Mouse (Mus musculus) CH12.LX (cell line): ENCODE results near the gene Usp47. TPM values are rescaled to one million over a fixed set of nuclear protein-coding genes. Genes with fewer than 3 reads are reported as not detected.

ENCODE experiments used
- DNase-seq: peaks from one replicate; pipeline ENCODE4 v3.0.0-alpha.2; 2013; ENCODE audit errors: extremely low read depth
- H3K27ac ChIP-seq: 2 replicates; pipeline ENCODE4 v1.5.1; 2012; ENCODE audit warnings: low read depth, mild to moderate bottlenecking, control low read depth, moderate library complexity; ENCODE audit not compliant: insufficient read depth
- H3K27me3 ChIP-seq: replicated peaks from 2 replicates; pipeline ENCODE3; 2012; ENCODE audit warnings: inconsistent platforms
- H3K36me3 ChIP-seq, 2 experiments: replicated peaks in 1 of 2; 2 replicates each; pipeline versions ENCODE3 to v1.6.1; 2012; ENCODE audit warnings: inconsistent platforms in 1 of 2, low read length in 1 of 2, mild to moderate bottlenecking in 1 of 2, mixed read lengths in 1 of 2, moderate library complexity in 1 of 2; ENCODE audit not compliant: control insufficient read depth in 1 of 2, insufficient read depth in 1 of 2
- H3K4me1 ChIP-seq, 2 experiments: 2 replicates each; pipeline ENCODE4 v1.6.1; 2012; ENCODE audit warnings: inconsistent platforms in 1 of 2, moderate library complexity in 1 of 2; ENCODE audit not compliant: insufficient read depth in 2 of 2, control insufficient read depth in 1 of 2
- H3K4me2 ChIP-seq: 2 replicates; pipeline ENCODE4 v1.6.1; 2012; ENCODE audit warnings: low read depth, mild to moderate bottlenecking, control low read depth; ENCODE audit not compliant: poor library complexity, insufficient read depth, severe bottlenecking
- H3K4me3 ChIP-seq, 3 experiments: fragments of 150-350 bp in 1 of 3; sonication (generic) in 1 of 3; replicated peaks in 1 of 3; 2 replicates each; pipeline versions ENCODE3 to v1.5.1; 2011 to 2012; ENCODE audit warnings: low read depth in 2 of 3, low read length in 2 of 3, mild to moderate bottlenecking in 2 of 3, moderate library complexity in 2 of 3, control low read depth in 1 of 3, improper control_type of control experiment in 1 of 3, inconsistent platforms in 1 of 3, mixed read lengths in 1 of 3; ENCODE audit not compliant: poor library complexity in 1 of 3
- H3K79me2 ChIP-seq: replicated peaks from 2 replicates; pipeline ENCODE4 v1.6.1; 2012; ENCODE audit warnings: mild to moderate bottlenecking, moderate library complexity; ENCODE audit not compliant: control insufficient read depth, poor library complexity, insufficient read depth, severe bottlenecking; ENCODE audit errors: extremely low read depth
- H3K9ac ChIP-seq: 2 replicates; pipeline ENCODE4 v1.6.1; 2012; ENCODE audit warnings: low read depth, mild to moderate bottlenecking, control low read depth, moderate library complexity; ENCODE audit not compliant: insufficient read depth
- H3K9me3 ChIP-seq: replicated peaks from 2 replicates; pipeline ENCODE3; 2012; ENCODE audit warnings: low read length, inconsistent platforms, mixed read lengths
- CHD1 ChIP-seq: IDR thresholded peaks from 2 replicates; pipeline ENCODE4 v1.6.1; 2012; ENCODE audit warnings: low read depth, low read length, improper control_type of control experiment, inconsistent platforms
- CTCF ChIP-seq, 2 experiments: IDR thresholded peaks in 1 of 2; conservative IDR thresholded peaks in 1 of 2; 2 replicates each; pipeline ENCODE4 v1.5.1; 2011 to 2012; ENCODE audit warnings: low read depth in 2 of 2, low read length in 2 of 2, improper control_type of control experiment in 1 of 2, inconsistent platforms in 1 of 2, mild to moderate bottlenecking in 1 of 2, moderate library complexity in 1 of 2
- E2F4 ChIP-seq: IDR thresholded peaks from 2 replicates; pipeline ENCODE4 v1.6.1; 2011; ENCODE audit warnings: low read depth, low read length, improper control_type of control experiment; ENCODE audit not compliant: insufficient replicate concordance
- EP300 ChIP-seq: IDR thresholded peaks from 2 replicates; pipeline ENCODE4 v1.6.1; 2011; ENCODE audit warnings: low read length, improper control_type of control experiment
- HCFC1 ChIP-seq: IDR thresholded peaks from 2 replicates; pipeline ENCODE4 v1.6.1; 2012; ENCODE audit warnings: low read depth, mild to moderate bottlenecking, inconsistent platforms, low read length, improper control_type of control experiment
- MAFK ChIP-seq: IDR thresholded peaks from 2 replicates; pipeline ENCODE4 v1.6.1; 2011; ENCODE audit warnings: low read length, improper control_type of control experiment; ENCODE audit not compliant: insufficient replicate concordance
- MAX ChIP-seq: IDR thresholded peaks from 2 replicates; pipeline ENCODE4 v1.6.1; 2011; ENCODE audit warnings: low read length, improper control_type of control experiment
- MAZ ChIP-seq: IDR thresholded peaks from 2 replicates; pipeline ENCODE4 v1.6.1; 2012; ENCODE audit warnings: low read depth, mild to moderate bottlenecking, inconsistent platforms, low read length, improper control_type of control experiment, moderate library complexity
- MXI1 ChIP-seq: IDR thresholded peaks from 2 replicates; pipeline ENCODE4 v1.6.1; 2011; ENCODE audit warnings: mild to moderate bottlenecking, low read depth, low read length, improper control_type of control experiment
- POLR2A ChIP-seq: IDR thresholded peaks from 2 replicates; pipeline ENCODE4 v1.6.1; 2011; ENCODE audit warnings: low read depth, mild to moderate bottlenecking, improper control_type of control experiment, low read length
- RAD21 ChIP-seq: IDR thresholded peaks from 2 replicates; pipeline ENCODE4 v1.6.1; 2011; ENCODE audit warnings: low read depth, mild to moderate bottlenecking, low read length, improper control_type of control experiment, moderate library complexity
- RCOR1 ChIP-seq: conservative IDR thresholded peaks from 2 replicates; pipeline ENCODE4 v1.6.1; 2012; ENCODE audit warnings: low read depth, mild to moderate bottlenecking, inconsistent platforms, low read length, improper control_type of control experiment
- SIN3A ChIP-seq: IDR thresholded peaks from 2 replicates; pipeline ENCODE4 v1.6.1; 2012; ENCODE audit warnings: low read length, improper control_type of control experiment, inconsistent platforms
- TCF12 ChIP-seq: IDR thresholded peaks from 2 replicates; pipeline ENCODE4 v1.6.1; 2014; ENCODE audit warnings: low read depth, mild to moderate bottlenecking, inconsistent platforms, low read length, improper control_type of control experiment
- USF2 ChIP-seq: conservative IDR thresholded peaks from 2 replicates; pipeline ENCODE4 v1.6.1; 2011; ENCODE audit warnings: low read depth, low read length, improper control_type of control experiment
- ZC3H11A ChIP-seq: IDR thresholded peaks from 2 replicates; pipeline ENCODE4 v1.6.1; 2012; ENCODE audit warnings: low read depth, mild to moderate bottlenecking, inconsistent platforms, low read length, improper control_type of control experiment
- ZKSCAN1 ChIP-seq: IDR thresholded peaks from 2 replicates; pipeline ENCODE4 v1.6.1; 2012; ENCODE audit warnings: low read depth, inconsistent platforms, low read length, improper control_type of control experiment, borderline replicate concordance
- ZMIZ1 ChIP-seq: IDR thresholded peaks from 2 replicates; pipeline ENCODE4 v1.6.1; 2012; ENCODE audit warnings: low read depth, mild to moderate bottlenecking, inconsistent platforms, low read length, improper control_type of control experiment
- dilution Hi-C: fragments of 300-500 bp; cut with MboI; formaldehyde crosslinking; loops from 2 replicates; pipeline ENCODE4 v1.14.3; 2020; ENCODE audit warnings: low sequenced_read_pairs; ENCODE audit not compliant: extremely low pct_unique_long_range_greater_than_20kb, extremely low pct_ligation_motif_present
- in situ Hi-C: fragments of 300-500 bp; cut with MboI; formaldehyde crosslinking; loops from 3 replicates; pipeline ENCODE4 v1.14.3; 2019; ENCODE audit warnings: low sequenced_read_pairs, low pct_ligation_motif_present, low pct_unique_long_range_greater_than_20kb, mixed read lengths
- polyA plus RNA-seq: library from polyadenylated mRNA; unstranded; fragments of >175 nt; gene quantifications from 2 replicates; pipeline ENCODE4 v1.2.1, GENCODE M21; 2012; ENCODE audit warnings: low read depth; ENCODE audit not compliant: insufficient read length
- total RNA-seq, 2 experiments: library from RNA; depleted of rRNA; stranded (reverse); fragments of 300-350 nt in 1 of 2; fragments of >200 nt in 1 of 2; gene quantifications; 2 replicates each; pipeline ENCODE4 v1.2.3; 2012 to 2014

Usp47 gene
- total and polyA plus RNA-seq, 3 experiments = 35.0 to 36.8 (median 35.8) TPM

DNA sequence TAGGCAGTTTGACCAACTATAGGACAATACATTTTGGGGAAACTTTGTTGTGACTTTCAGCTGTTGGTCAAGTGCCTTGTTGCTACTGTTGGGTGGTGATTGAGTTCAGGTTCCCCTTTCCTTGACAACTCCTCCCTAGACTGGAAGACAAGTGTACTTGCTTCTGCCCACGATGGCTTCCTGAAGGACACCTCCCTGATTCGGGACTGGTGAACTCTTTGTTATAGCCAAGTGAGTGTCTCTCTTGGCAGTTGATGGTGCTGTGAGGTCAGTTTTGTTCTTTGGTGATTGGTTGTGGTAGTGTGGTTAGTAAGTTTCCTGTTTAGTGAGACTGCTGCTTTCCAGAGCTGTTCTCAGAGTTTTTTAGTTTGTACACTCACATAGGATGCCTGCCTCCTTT lies 19.5 kb downstream of the Usp47 start:
- Histone ChIP-seq H3K9me3 (no peaks in the 10 kb centered on the region), H3K4me3 (no peak overlapping the region), H3K27ac (no peak overlapping the region)
- TF ChIP-seq EP300 = no peak
- TF ChIP-seq, all 38 proteins: peak for 0
- Histone ChIP-seq H3K27me3 (no peaks in the 10 kb centered on the region), H3K4me2 (no peak overlapping the region), H3K4me1 (peaks cover 4 to 10% of the 10 kb centered on the region in 2 experiments; a peak in 3 of 4 replicates), H3K36me3 (peaks cover 0 to 4% of the 10 kb centered on the region in 2 experiments), H3K79me2 (peaks cover 29% of the 10 kb centered on the region), H3K9ac (no peak overlapping the region)
- DNase-seq = no peak
- in situ Hi-C loops = no loop called here
- dilution Hi-C loops = no loop called here

- H3K9ac ChIP-seq = no peak overlapping the region
- no peak overlapping the region for H3K4me2 ChIP-seq
- no peak for DNase-seq
- dilution Hi-C loops (no loop called here), in situ Hi-C loops (no loop called here)
- no peak for TF ChIP-seq MAFK
- no peak for TF ChIP-seq ZMIZ1
- no peak for TF ChIP-seq EP300
- no peak for TF ChIP-seq HCFC1
- TF ChIP-seq ZKSCAN1 = no peak
- TF ChIP-seq ZC3H11A = no peak
- no peak for TF ChIP-seq CHD1
- TF ChIP-seq RCOR1 = no peak
- no peak for TF ChIP-seq MXI1
- no peak for TF ChIP-seq MAZ
- no peak for TF ChIP-seq USF2
- TF ChIP-seq MAX = no peak
- no peak for TF ChIP-seq POLR2A
- TF ChIP-seq E2F4 = no peak
- no peak for TF ChIP-seq CTCF (conservative IDR thresholded peaks at IDR 0.05 in 1 of 2, IDR thresholded peaks at IDR 0.05 in 1 of 2; ENCODE audit: low read depth in 2 of 2, low read length in 2 of 2)
- TF ChIP-seq TCF12 = no peak
- TF ChIP-seq SIN3A = no peak
- no peak for TF ChIP-seq RAD21
- H3K79me2 ChIP-seq = peaks cover 20% of the 10 kb centered on the region; the same call in 1 of the 2 replicates
- no peaks in the 10 kb centered on the region for H3K27me3 ChIP-seq
- peaks cover 4 to 10% of the 10 kb centered on the region in 2 experiments; a peak in 3 of 4 replicates for H3K4me1 ChIP-seq
- no peak overlapping the region for H3K4me3 ChIP-seq
- peaks cover 0 to 9% of the 10 kb centered on the region in 2 experiments for H3K36me3 ChIP-seq
- no peak overlapping the region for H3K27ac ChIP-seq
- H3K9me3 ChIP-seq = no peaks in the 10 kb centered on the region
Measured at GRCm38 (mm10) chr7:112045249-112045648, 21.9 kb downstream of the Usp47 start.
